Mouse (Mus musculus) thymus, adult 2 months (tissue): Measurements from ENCODE around the gene Zfyve9. TPM values are rescaled to one million over a fixed set of nuclear protein-coding genes. Genes with fewer than 3 reads are reported as not detected.

Source experiments
- DNase-seq: peaks from one replicate; pipeline ENCODE4 v3.0.0; 2021
- H3K27ac ChIP-seq: fragments of 200-500 bp; 2 replicates; pipeline ENCODE4 v1.5.1; 2012; ENCODE audit warnings: low read length, control low read depth; ENCODE audit not compliant: control insufficient read depth, insufficient read depth
- H3K27me3 ChIP-seq: fragments of 200-500 bp; 2 replicates; pipeline ENCODE4 v1.6.1; 2012; ENCODE audit warnings: mild to moderate bottlenecking, low read length, moderate library complexity, mixed read lengths; ENCODE audit not compliant: control insufficient read depth, insufficient read depth
- H3K36me3 ChIP-seq: fragments of 200-500 bp; 2 replicates; pipeline ENCODE4 v1.6.1; 2012; ENCODE audit warnings: mild to moderate bottlenecking, low read length, moderate library complexity; ENCODE audit not compliant: control insufficient read depth, insufficient read depth
- H3K4me1 ChIP-seq: fragments of 200-500 bp; replicated peaks from 2 replicates; pipeline ENCODE4 v1.6.1; 2012; ENCODE audit warnings: low read length; ENCODE audit not compliant: control insufficient read depth, insufficient read depth
- H3K4me3 ChIP-seq: fragments of 200-500 bp; 2 replicates; pipeline ENCODE4 v1.5.1; 2012; ENCODE audit warnings: mild to moderate bottlenecking, low read length, control low read depth, moderate library complexity; ENCODE audit not compliant: control insufficient read depth, insufficient read depth
- CTCF ChIP-seq: fragments of 200-500 bp; IDR thresholded peaks from 2 replicates; pipeline ENCODE4 v1.5.1; 2012; ENCODE audit warnings: mild to moderate bottlenecking, control low read depth, low read length, moderate library complexity, borderline replicate concordance; ENCODE audit not compliant: control insufficient read depth, poor library complexity, insufficient read depth; ENCODE audit errors: extremely low read depth
- POLR2A ChIP-seq: fragments of 200-500 bp; IDR thresholded peaks from 2 replicates; pipeline ENCODE4 v1.6.1; 2012; ENCODE audit warnings: mild to moderate bottlenecking, low read length, control low read depth, moderate library complexity; ENCODE audit not compliant: control insufficient read depth, poor library complexity, insufficient read depth; ENCODE audit errors: extremely low read depth
- WGBS: fragments of 180-500 bp; shearing (Covaris S2); methylation state at CpG from one replicate; pipeline ENCODE4 v1.1.7; 2018; 5-methylcytosine and 5-hydroxymethylcytosine counted together
- polyA plus RNA-seq: library from polyadenylated mRNA; depleted of rRNA; stranded (reverse); fragments of >200 nt; gene quantifications from 2 replicates; pipeline ENCODE4 v1.2.3, GENCODE M21; 2012

Gene Zfyve9
- polyA plus RNA-seq, 1 experiment = 0.84 TPM

DNA sequence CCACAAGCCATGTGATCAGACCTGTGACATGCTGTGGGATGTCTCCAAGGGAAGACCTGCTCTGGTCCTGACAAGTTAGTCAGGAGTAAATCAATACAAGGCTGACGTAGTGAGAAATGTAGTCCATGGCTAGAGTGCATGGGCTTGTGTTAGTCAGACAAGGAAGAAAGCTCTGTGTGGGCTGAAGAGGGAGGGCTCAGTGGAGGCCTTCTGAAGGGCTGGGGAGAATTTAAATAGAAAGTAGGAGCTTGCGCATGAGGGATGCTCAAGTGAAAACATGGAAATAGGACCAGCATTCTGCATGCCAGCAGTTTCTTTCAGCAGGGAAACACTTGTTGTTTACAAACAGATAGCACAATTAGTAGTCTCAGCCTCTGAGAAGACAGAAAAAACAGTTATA, 22.9 kb upstream of the Zfyve9 start:
- WGBS = 93% methylated on average over 2 of the region's 2 CpGs
- H3K36me3 ChIP-seq = no peaks in the 10 kb centered on the region

GRCm38 (mm10) chr4:108798083-108798830, 17.7 kb upstream of the Zfyve9 start:
- no peak overlapping the region for H3K27ac ChIP-seq
- H3K4me1 ChIP-seq = no peaks in the 10 kb centered on the region
- H3K4me3 ChIP-seq = no peak overlapping the region
- no peaks in the 10 kb centered on the region for H3K27me3 ChIP-seq
- H3K36me3 ChIP-seq = no peaks in the 10 kb centered on the region
- DNase-seq = peak; percentile 46
- TF ChIP-seq CTCF = no peak
- no peak for TF ChIP-seq POLR2A
- 50% methylated on average over 2 of the region's 2 CpGs for WGBS

More for the DNA sequence above, 22.9 kb upstream of the Zfyve9 start:
- Histone ChIP-seq H3K27ac (no peak overlapping the region), H3K4me1 (no peaks in the 10 kb centered on the region), H3K27me3 (no peaks in the 10 kb centered on the region), H3K4me3 (no peak overlapping the region)
- no peak for DNase-seq
- no peak for TF ChIP-seq POLR2A
- TF ChIP-seq CTCF = no peak

- WGBS = 49% methylated on average over 4 of the region's 4 CpGs
- Histone ChIP-seq H3K4me3 (no peak overlapping the region), H3K27ac (no peak overlapping the region), H3K27me3 (no peaks in the 10 kb centered on the region), H3K4me1 (no peaks in the 10 kb centered on the region), H3K36me3 (no peaks in the 10 kb centered on the region)
- no peak for DNase-seq
- TF ChIP-seq POLR2A = no peak
- TF ChIP-seq CTCF = no peak
Measured at GRCm38 (mm10) chr4:108796701-108797100, 16.1 kb upstream of the Zfyve9 start.

DNA sequence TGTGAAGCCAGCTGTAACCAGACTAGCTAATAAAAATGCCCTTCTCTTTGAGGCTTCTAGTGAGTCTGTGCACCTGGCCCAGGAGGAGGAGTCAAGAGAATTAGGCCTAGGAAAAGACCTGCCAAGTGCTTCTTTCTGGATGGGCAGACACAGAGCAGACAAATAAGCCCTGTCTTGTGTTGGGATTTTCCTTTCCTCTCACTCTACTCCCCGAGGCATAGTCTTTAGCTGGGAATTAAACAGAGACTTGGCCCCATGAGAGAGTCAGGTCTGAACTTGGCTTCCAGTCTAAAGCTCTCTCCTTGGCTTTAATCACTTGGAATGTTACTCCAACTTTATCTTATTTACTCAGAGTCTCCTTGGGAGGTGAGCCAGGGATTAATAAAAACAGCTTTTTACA, 13.3 kb upstream of the Zfyve9 start:
- no peaks in the 10 kb centered on the region for H3K4me1 ChIP-seq
- no peak overlapping the region for H3K4me3 ChIP-seq
- no peak for TF ChIP-seq CTCF
- no peak for TF ChIP-seq POLR2A
- no peak overlapping the region for H3K27ac ChIP-seq
- WGBS = 72% methylated on average over 1 of the region's 1 CpGs
- H3K36me3 ChIP-seq = no peaks in the 10 kb centered on the region
- H3K27me3 ChIP-seq = no peaks in the 10 kb centered on the region
- no peak for DNase-seq

- Histone ChIP-seq H3K27ac (no peak overlapping the region), H3K36me3 (no peaks in the 10 kb centered on the region), H3K4me1 (no peaks in the 10 kb centered on the region), H3K4me3 (no peak overlapping the region), H3K27me3 (no peaks in the 10 kb centered on the region)
- DNase-seq = no peak
- TF ChIP-seq POLR2A (no peak), CTCF (no peak)
- WGBS = 51% methylated on average over 1 of the region's 1 CpGs
Measured at GRCm38 (mm10) chr4:108790507-108790906, 9.9 kb upstream of the Zfyve9 start.

DNA sequence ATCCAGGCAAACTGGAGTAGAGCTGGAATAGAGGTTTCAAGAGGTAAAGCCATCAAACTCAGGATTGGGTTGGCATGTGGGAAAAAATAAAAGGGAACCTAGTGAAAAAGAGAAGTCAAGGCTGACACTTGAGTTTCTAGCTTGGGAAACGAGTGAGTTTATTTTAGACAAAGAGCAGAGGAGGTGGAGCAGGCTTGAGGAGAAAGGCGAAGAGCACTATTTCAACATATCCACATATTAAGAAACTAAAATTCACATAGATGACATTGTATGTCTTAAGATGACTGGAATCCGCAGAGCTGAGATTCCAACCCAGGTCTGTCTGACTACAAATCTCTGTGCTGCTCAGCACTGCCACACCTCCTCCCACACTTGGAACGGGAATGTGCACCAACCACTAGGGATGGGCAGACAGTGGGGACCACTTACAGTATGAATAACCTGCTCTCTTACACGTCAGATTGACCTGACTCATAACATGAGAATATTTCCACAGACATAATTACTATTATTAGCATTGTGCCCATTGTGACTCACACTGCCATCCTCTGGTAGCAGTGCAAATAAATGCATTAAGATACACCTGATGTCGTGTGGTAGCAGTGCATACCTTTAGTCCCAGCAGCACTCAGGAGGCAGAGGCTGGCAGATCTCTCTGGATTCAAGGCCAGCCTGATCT, 8.8 kb upstream of the Zfyve9 start:
- DNase-seq = no peak
- Histone ChIP-seq H3K36me3 (no peaks in the 10 kb centered on the region), H3K27me3 (no peaks in the 10 kb centered on the region), H3K4me3 (no peak overlapping the region), H3K27ac (no peak overlapping the region), H3K4me1 (no peaks in the 10 kb centered on the region)
- 60% methylated on average over 6 of the region's 6 CpGs for WGBS
- TF ChIP-seq CTCF = no peak
